Mouse (Mus musculus) intestine, postnatal 0 days (tissue): ENCODE results near the gene Tesk1. TPM values are rescaled to one million over a fixed set of nuclear protein-coding genes. Genes with fewer than 3 reads are reported as not detected.
A peak's percentile ranks its signal among the peaks of the same experiment; 100 is the strongest.

Experiments used
- ATAC-seq: fragments of 200-750 bp; cut with Nextera tagmentation; 2 replicates; pipeline ENCODE4 v1.8.0; 2017; ENCODE audit warnings: mild to moderate bottlenecking, moderate TSS enrichment, moderate library complexity
- H3K27ac ChIP-seq: fragments of 300-500 bp; sonication (generic); 2 replicates; pipeline ENCODE4 v1.5.1; 2014; ENCODE audit warnings: mild to moderate bottlenecking, low read depth, low read length, moderate library complexity
- H3K27me3 ChIP-seq: fragments of 300-500 bp; sonication (generic); replicated peaks from 2 replicates; pipeline ENCODE4 v1.6.1; 2014; ENCODE audit warnings: low read length, mixed read lengths; ENCODE audit not compliant: control insufficient read depth, insufficient read depth
- H3K36me3 ChIP-seq: fragments of 300-500 bp; sonication (generic); 2 replicates; pipeline ENCODE4 v1.6.1; 2014; ENCODE audit warnings: mild to moderate bottlenecking, moderate library complexity; ENCODE audit not compliant: control insufficient read depth, insufficient read depth
- H3K4me1 ChIP-seq: fragments of 300-500 bp; sonication (generic); replicated peaks from 2 replicates; pipeline ENCODE4 v1.6.1; 2014; ENCODE audit warnings: antibody characterized with exemption, low read length, mixed read lengths; ENCODE audit not compliant: control insufficient read depth, insufficient read depth
- H3K4me2 ChIP-seq: fragments of 300-500 bp; sonication (generic); replicated peaks from 2 replicates; pipeline ENCODE4 v1.6.1; 2014; ENCODE audit warnings: low read depth, mild to moderate bottlenecking, moderate library complexity
- H3K4me3 ChIP-seq: fragments of 300-500 bp; sonication (generic); 2 replicates; pipeline ENCODE4 v1.5.1; 2014; ENCODE audit warnings: low read depth, low read length
- H3K9ac ChIP-seq: fragments of 300-500 bp; sonication (generic); 2 replicates; pipeline ENCODE4 v1.6.1; 2014; ENCODE audit warnings: mild to moderate bottlenecking, low read depth, low read length
- H3K9me3 ChIP-seq: fragments of 300-500 bp; sonication (generic); 2 replicates; pipeline ENCODE4 v1.6.1; 2016; ENCODE audit warnings: mixed run types; ENCODE audit not compliant: control insufficient read depth
- CTCF ChIP-seq: sonication (generic); IDR thresholded peaks from 2 replicates; pipeline ENCODE4 v1.5.1; 2016; ENCODE audit warnings: low read depth, mild to moderate bottlenecking, control low read depth, antibody characterized with exemption, moderate library complexity
- WGBS: fragments of 180-500 bp; shearing (Covaris S2); extraction: QIAGEN DNeasy Blood & Tissue Kit; methylation state at CpG from one replicate; pipeline ENCODE4 v1.1.7; 2014; 5-methylcytosine and 5-hydroxymethylcytosine counted together
- polyA plus RNA-seq: library from polyadenylated mRNA; unstranded; fragments of >200 nt; fragmentation: Nextera tagmentation; extraction: Ambion mirVana; gene quantifications from 2 replicates; pipeline ENCODE4 v1.2.1, GENCODE M21; 2015

Gene Tesk1
- polyA plus RNA-seq, 1 experiment from 2014 or later: 4.6 TPM

DNA sequence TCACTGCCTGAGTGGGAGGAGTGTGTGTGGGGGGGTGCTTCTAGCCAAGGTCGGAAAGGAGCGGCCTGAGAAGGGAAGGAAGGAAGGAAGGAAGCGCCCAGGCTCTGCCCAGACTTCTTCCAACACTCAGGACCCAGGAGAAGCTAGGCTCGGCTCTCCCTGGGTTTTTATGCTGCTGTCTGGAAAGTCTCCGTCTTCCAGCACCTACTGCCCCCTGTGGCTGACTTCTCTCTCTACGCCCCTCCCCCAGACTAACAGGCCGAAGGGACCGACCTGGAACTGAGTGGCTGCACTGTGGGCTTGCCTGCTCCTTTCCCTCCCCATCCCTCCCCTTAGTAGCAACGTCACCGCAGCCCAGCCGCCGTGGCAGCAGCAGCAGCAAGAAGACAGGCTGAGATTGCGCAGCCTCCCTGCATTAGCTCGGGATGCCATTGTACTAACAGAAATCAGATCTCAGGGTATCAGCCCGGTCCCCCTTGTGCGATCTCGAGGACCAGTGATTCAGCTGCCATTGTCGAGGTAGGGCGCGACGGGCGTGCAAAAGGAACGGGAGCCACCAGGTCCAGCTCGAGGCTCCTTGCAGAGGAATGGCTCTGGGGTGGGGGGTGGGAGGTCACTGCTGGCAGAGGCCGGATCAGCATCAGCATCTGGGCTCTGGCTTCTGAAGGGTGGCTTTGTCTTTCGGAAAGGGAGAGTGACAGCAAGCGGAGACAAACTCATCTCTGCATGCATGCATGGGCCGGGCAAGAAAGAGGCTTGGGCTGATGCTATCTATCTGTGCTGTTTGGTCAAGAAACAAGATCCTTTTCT, 35.4 kb upstream of the Tesk1 start:
- H3K27ac ChIP-seq: peak overlapping the region; percentile 51
- peak overlapping the region; percentile 33 for H3K4me3 ChIP-seq
- WGBS: 17% methylated on average over 28 of the region's 28 CpGs
- no peaks in the 10 kb centered on the region for H3K9me3 ChIP-seq
- H3K36me3 ChIP-seq: 0 out of 2 replicates have a peak, but pooled peaks cover 10% of the 10 kb centered on the region
- H3K4me2 ChIP-seq: peak overlapping the region; percentile 60
- peak; percentile 73 for ATAC-seq
- no peaks in the 10 kb centered on the region for H3K4me1 ChIP-seq
- peak; percentile 80 for TF ChIP-seq CTCF
- peak overlapping the region; percentile 38 for H3K9ac ChIP-seq
- H3K27me3 ChIP-seq: no peaks in the 10 kb centered on the region

DNA sequence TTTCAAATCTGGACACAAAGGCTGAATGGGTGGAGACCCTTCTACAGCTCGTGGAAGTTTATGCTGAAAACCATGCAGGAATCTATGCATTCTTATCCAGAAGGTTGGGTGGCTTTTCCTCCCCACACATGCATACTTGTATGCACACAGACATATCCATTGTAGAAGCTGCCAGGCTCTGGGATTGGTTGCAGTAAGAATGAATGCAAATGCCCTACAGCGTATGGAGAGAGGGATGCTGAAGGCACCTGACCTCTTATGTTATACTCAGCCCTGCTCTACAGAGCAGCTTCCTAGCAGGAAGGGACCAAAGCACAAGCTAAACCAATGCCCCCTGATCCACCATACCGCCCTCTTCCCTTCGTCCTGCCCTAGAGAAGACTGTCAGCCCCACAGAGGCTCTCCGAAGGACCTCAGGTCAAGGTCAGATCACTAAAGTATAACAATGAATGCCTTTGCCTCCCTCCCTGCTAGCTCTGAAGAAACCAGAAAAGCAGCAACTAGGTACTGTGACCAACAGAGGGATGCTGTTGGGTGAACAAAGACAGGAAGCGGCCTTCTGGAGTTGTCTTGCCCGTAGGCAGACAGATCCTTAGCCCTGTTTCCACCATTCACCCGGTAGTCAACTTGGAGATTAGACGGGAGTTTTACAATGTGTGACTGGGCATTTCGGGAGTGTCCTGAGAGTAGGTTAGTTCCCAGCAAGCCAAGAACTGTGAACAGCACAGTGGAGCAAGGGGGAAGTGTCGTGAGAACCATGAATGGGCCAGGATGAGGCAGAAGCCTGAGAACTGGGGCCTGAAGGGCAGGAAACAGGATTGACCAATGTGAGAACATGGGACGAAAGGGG, 34.4 kb upstream of the Tesk1 start:
- no peaks in the 10 kb centered on the region for H3K9me3 ChIP-seq
- H3K36me3 ChIP-seq: 0 out of 2 replicates have a peak, but pooled peaks cover 10% of the 10 kb centered on the region
- H3K4me2 ChIP-seq: peak overlapping the region; percentile 60
- ATAC-seq: no peak
- 0 out of 2 replicates have a peak overlapping the region, but pooled peaks have one; percentile 38 for H3K9ac ChIP-seq
- H3K27ac ChIP-seq: peak overlapping the region; percentile 9
- H3K4me1 ChIP-seq: no peaks in the 10 kb centered on the region
- WGBS: 71% methylated on average over 12 of the region's 12 CpGs
- TF ChIP-seq CTCF: no peak
- no peaks in the 10 kb centered on the region for H3K27me3 ChIP-seq
- peak overlapping the region; percentile 33 for H3K4me3 ChIP-seq

GRCm38 (mm10) chr4:43414761-43415160, 27.0 kb upstream of the Tesk1 start:
- Histone ChIP-seq H3K27me3 (no peaks in the 10 kb centered on the region), H3K27ac (no peak overlapping the region), H3K4me3 (no peak overlapping the region), H3K9me3 (no peaks in the 10 kb centered on the region), H3K9ac (no peak overlapping the region), H3K4me2 (no peak overlapping the region), H3K4me1 (no peaks in the 10 kb centered on the region), H3K36me3 (peaks cover 32% of the 10 kb centered on the region)
- no peak for ATAC-seq
- TF ChIP-seq CTCF: no peak
- WGBS: 89% methylated on average over 14 of the region's 14 CpGs

- 91% methylated on average over 29 of the region's 29 CpGs for whole genome bisulfite sequencing
Measured at GRCm38 (mm10) chr4:43415221-43416070, 26.3 kb upstream of the Tesk1 start.

GRCm38 (mm10) chr4:43416071-43416490, 25.7 kb upstream of the Tesk1 start:
- Histone ChIP-seq H3K9me3 (no peaks in the 10 kb centered on the region), H3K4me3 (no peak overlapping the region)
- 97% methylated on average over 22 of the region's 22 CpGs for WGBS

More at GRCm38 (mm10) chr4:43415221-43416070, 26.3 kb upstream of the Tesk1 start:
- H3K27me3 ChIP-seq: no peaks in the 10 kb centered on the region
- no peaks in the 10 kb centered on the region for H3K4me1 ChIP-seq
- peaks cover 32% of the 10 kb centered on the region for H3K36me3 ChIP-seq
- ATAC-seq: no peak
- H3K27ac ChIP-seq: no peak overlapping the region
- H3K4me2 ChIP-seq: no peak overlapping the region
- no peaks in the 10 kb centered on the region for H3K9me3 ChIP-seq
- no peak for TF ChIP-seq CTCF
- H3K9ac ChIP-seq: no peak overlapping the region
- H3K4me3 ChIP-seq: no peak overlapping the region

More at GRCm38 (mm10) chr4:43416071-43416490, 25.7 kb upstream of the Tesk1 start:
- H3K9ac ChIP-seq: no peak overlapping the region
- TF ChIP-seq CTCF: no peak
- H3K27me3 ChIP-seq: no peaks in the 10 kb centered on the region
- H3K4me2 ChIP-seq: no peak overlapping the region
- peaks cover 32% of the 10 kb centered on the region for H3K36me3 ChIP-seq
- H3K4me1 ChIP-seq: no peaks in the 10 kb centered on the region
- no peak for ATAC-seq
- no peak overlapping the region for H3K27ac ChIP-seq
